Mouse (Mus musculus) spleen, postnatal 14 days (tissue): ENCODE measurements around the gene Arhgdia.
A peak's percentile ranks its signal among the peaks of the same experiment; 100 is the strongest.

Source experiments
- DNase-seq, 2 experiments: peaks; one replicate each; pipeline ENCODE4 v3.0.0; 2021 to 2022; ENCODE audit warnings: low spot score in 2 of 2

Gene Arhgdia

DNA sequence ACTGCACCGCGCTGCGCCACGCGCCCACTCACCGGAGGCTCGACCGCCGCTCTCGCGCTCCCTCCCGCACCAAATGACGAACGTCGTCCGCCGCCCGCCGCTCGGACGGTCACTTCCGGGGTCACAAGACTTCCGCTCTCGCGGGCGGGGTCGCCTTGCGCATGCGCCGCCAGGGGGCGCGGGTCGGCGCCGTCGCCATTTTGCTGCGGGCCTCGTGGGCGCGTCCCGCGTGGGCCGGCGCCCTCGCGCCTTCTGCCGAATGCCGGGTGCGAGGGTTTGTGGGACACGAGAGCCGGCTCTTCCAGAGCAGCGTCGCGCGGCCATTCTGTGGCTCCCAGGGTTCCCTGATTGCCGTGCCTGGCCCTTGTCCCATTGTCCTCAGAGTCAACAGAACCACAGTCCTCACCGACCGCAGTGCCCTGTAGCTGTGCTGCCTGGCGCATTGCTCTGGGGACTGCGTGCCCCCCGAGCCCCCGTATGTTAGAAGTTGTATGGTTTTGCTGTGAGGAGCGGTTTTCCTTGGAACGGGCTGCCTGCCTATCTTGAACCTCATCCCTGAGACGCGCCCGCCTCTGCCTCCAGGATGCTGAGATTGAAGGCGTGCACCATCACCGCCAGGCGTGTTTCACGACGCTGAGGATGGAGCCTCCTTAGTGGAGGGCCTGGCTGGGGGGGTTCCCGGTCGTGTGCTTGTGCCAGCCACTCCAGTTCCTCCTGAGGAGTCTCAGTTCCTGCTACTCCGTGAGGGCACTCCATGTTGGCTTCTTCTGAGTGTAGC is at the start of gene Arhgdia:
Arhgdia (minus strand) TSS at position 135 of the 778 bp plus-strand sequence.
- peak; percentile 79 to 82 for DNase-seq

DNA sequence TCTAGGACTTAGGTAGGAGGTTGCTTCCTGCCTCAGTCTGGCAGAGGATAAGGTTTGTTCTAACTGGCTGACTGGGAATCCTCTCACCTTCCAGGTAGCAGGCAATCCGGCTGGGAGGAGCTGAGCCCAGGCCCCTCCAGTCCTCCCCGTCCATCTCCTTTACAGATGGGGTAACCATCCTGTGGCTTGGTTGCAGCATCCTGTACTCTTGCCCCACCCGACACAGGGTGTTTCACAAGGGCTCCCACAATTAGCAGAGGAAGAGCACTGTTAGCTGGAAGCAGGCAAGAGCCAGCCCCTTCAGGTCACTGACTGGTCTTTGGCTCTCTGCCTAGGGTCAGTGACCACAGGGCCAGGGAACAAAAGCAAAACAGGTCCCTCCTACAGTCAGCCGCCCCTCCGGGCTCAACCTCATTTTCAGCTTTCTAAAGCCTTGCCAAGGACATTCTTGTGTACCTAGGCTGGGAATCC is 49.0 kb upstream of the Arhgdia start:
- peak in 1 of 2 experiments; percentile 46 for DNase-seq

DNA sequence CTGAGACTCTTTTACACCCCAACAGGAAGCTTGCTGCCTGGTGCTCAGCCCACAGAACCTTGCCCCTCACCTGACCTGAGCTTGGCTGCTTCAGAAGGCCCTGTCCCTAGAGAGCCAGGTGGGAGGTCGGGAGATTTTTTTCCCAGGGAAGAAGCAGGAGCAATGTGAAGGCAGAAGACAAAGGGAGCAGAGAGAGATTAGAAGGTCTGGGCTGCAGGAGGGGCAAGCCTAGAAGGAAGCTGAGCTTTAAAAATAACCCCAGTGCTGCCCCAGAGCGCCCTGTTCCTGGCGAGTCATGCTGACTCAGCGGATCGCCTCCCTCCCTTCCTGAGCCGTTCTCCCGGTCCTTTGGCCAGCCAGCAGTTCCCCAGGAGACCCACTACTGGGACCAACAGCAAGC is 48.5 kb upstream of the Arhgdia start:
- DNase-seq = peak; percentile 70 to 73

DNA sequence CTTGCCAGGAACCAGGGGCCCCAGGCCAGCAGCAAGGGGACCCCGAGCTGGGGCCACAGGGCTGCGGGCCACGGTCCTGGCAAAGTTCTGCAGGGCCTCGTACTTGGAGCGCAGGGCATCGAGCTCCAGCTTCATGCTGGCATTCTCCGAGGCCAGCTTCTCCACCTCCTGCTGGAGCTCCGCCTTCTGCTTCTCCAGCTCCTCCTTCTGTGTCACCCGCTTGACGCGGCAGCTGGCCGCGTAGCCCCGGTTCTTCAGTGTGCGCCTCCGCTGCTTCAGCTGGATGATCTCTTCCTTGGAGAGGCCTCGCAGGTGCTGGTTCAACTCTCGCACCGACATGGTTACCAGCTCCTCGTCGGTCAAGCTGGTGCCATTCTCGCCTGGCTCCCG is 47.9 kb upstream of the Arhgdia start:
- peak; percentile 60 to 68 for DNase-seq

DNA sequence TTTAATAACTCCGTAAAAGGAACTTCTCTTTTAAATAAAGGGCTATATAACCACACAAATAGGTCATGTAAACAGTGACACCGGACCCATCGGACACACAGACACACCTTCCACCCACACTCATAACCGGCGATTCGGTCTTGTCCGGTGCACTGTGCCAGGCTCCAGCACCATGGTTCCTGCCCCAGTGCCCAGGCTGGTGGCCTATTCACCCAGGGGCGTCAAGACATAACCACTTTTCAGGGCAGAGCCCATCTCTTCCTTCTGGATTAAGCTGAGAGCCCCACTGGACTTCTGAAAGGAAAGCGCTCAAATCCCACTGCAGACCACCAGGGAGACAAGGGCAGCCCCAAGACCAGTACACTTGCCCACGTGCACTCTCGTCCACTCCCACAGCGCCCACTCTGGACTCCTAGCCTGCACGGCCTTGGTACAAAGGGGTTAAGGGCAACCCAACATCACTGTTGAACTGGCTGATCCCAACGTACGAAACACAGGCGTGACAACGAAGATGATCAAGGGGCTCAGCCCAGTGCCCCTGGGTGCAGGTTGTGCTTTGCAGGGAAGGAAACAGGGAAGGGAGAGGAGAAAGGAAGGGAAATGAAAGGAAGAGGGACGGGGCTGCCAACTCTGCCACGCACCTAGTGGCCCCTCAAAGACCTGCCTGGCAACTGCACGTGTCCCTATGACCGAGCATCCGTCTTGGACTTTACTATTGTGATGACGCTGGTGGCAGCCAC is 47.3 kb upstream of the Arhgdia start:
- no peak for DNase-seq

DNA sequence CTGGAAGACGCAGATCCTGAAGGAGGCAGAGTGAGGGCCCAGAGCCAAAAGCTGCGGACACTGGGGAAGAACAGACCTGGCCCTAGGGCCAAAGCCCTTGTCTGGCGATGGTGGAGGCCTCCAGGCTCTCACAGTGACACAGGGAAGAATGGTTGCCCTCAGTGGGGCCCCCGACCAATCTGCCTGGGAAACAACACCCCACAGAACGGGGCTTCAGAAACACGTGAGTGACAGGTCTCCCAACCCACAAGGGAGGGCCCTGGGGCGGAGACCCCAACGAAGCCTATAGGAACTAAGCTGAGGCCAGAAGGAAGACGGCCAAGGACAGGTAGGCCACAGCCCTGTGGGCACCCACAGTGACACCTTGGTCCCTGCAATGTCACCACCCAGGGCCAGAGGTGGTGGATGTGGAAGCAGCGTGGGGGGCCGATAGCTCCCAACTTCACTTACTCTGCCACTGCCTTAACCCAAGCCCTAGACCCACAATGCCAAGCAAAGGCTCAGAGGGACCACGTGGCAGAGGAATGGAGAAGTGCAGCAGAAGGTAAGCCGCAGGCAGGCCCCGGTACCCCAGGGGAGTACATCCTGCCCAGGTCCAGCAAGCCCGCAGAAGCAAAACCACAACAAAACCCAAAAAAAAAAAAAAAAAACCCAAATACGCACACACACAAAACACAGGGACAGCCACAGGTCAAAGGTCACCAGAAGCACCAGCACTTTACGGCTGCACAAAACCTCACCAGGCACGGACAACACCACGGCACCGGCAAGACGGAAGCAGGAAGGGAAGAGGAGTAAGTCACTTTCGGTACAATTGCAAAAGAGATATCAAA is 46.3 kb upstream of the Arhgdia start:
- peak in 1 of 2 experiments; percentile 50 for DNase-seq

DNA sequence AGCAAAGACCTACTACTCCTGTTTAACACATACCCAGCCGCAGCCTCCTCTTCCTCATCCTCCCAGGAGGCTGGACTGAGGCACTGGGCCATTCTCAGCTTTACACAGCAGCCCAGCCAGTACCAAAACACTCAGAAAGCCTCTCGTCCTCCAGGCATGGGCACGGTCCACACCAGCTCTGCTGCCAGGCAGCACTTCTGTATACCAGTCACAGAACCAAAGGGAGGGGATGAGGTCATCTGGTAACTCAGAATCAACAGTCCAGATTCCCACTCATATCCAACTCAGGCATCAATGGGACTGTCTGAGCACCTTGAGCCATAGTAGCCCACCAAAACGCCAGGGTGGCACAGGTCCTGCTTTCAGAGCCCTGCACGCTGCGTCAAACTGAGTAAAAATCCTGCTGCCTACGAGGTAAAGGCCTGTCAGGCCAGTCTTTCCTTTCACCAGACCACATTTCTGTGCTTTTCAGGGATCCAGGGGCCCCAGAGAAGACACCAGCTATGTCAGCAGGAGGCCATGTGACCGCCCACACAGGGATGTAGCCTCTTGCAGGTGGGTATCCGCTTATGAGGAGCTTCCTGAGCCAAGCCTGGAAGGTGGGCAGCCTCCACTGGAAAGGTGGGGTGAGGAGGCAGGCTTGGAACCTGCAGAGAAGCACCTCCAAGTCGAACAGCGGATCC is 45.5 kb upstream of the Arhgdia start:
- DNase-seq = no peak

DNA sequence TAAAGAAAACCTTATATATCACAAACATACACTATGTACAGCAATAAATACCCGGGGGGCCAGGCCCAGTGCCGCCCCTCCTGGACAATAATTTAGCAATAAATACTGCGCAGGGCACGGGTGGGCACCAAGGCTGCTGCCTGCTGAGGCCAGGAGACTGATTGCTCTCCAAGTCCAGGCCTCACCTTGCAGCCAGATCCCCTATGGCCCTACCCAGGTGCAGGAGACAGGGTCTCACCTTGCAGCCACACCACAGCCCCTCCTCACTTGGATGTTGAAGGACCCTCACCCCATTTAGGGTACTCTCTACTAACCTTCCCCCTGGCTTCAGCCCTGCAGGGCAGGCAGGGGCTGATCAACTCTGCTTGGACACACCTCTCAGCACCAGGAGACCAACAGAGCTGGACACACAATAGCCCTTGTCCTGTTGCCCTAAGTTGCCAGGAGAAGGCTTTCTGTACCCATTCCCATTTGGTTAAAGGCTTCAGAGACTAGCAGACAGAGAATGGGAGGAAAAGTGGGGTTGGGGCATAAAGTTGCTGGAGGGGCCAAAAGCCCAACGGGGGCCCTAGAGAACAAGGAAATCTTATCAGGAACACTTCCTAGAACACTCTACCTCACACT is 43.8 kb upstream of the Arhgdia start, which contains the start of gene Sirt7:
Sirt7 (minus strand) TSS at position 89 of the 624 bp plus-strand sequence.
- no peak for DNase-seq

DNA sequence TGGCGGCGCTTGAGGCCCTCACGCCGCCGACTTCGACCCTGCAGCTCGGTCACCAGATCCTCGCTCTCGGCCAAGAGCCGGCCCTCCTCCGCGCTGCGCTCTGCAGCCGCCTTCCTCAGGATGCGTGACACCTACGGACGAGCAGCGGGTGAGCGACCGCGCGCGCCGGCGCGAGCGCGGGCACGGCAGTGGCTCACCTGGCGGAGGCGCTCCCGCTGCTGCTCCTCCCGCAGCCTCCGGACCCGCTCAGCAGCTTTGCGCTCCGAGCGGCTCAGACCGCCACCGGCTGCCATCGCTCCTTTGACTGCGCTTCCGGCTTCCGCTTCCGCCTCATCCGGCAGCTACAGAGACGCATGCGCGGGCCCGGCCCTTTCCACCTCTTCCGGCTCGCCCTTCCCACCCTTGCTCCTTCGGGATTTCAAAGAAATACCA is 43.3 kb upstream of the Arhgdia start:
- peak; percentile 74 to 78 for DNase-seq

DNA sequence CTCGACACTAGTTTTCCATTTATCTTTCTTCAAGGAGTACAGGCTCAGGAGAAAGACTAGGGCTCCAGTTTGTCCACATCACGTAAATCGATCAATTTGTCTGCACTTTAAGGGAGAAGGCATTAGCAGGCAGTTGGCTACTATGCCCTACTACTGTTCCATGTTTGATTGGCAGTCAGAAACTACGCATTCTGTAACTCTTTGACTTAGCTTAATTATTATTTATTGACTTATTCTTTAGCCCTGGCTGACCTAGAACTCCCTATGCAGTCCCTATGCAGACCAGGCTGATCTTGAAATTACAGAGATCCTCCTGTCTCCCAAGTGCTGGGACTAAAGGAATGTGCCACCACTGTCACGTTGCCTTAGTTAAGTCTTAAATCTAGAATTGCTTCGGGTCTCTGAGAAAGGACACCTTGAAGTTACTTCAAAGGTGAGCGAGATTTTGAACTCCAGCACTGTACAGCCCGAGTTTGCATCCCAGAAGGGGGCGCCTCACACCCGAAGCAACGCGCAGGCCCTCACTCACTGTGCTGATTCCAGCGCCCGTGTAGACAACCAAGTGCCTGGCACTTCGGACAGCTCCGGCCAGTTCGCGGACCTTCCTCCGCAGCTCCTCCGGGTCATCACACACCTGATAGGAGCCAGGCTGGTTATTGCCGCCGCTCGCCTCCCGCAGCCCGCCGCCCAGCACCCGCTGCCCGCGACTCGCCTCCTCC is 42.7 kb upstream of the Arhgdia start:
- peak; percentile 71 to 77 for DNase-seq

DNA sequence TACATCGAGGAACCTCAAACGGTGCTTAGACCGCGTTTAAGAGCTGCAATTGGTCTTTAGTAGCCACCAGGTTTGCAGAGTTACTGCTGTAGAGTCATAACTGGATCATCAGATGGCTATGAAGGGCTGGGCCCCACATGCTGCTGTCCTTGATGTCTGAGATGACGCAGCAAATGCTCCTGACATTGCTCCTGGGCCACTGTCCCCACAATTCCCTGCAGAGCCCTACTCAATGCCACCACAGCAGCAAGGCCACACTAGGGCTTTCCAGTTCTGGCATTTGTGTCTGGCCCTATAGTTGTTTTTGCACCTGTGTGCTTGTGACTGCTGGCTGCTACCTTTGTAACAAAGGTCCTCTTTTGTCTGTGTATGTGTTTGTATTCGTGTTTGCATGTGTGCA is 41.4 kb upstream of the Arhgdia start:
- DNase-seq = no peak

DNA sequence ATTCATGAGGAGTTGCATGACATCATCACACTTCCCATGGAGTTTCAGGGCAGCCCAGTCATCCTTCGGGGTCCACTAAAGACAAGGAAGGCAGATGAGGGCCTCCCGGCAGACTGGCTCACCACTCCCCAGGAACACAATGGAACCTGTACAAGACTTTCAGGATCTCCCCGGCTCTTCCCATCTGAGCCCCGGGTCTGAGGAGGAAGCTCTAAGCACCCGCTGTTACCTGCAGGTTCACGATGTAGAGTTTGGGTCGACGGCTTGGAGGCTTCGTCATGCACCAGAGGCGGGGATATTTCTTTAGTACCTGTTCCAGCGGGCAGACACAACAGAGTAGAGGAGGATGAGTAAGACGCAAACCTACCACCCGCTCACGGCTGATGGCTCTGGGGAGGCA is 38.8 kb upstream of the Arhgdia start:
- DNase-seq = no peak

DNA sequence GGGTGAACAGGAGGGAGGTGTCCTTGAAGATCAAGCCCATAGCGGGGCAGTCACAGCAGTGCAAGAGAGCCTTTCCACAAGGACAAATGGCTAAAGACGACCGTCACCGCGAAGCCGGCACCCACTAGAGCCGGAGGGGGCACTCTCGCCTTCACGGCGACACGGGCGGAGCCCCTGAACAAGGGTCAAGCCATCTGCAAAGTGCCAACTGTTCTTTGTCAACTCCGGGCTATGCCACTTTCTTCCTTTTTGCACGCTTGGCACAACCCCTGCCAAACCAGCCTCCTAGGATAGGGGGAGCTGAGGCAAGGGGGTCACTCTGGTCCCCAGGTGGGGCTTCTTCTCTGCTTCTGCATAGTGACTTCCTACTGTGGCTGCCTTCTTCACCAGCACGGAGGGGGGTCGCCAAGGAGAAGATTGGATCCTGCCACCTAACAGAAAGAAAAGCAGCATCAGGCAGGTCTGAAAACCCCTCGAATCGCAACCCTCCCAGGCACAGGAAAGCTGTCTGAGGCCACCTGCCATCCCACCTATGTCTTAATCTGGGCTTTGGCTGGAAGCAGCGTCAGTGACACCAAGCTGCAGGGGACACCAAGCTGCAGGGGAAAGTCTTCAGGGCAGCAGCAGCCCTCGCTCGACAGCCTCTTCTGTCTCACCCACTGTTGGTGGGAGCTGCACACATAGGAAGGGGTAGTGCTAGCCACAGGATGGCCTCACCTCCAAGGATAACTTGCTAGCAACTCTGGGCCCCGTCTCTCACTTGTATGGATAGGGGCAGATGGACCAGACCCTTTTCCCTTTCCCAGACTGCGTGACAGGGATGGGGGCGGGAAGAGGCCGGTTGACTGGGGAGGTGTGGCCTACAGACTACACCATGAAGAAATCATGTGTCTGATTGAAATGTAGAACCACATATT is 37.5 kb upstream of the Arhgdia start:
- no peak for DNase-seq

DNA sequence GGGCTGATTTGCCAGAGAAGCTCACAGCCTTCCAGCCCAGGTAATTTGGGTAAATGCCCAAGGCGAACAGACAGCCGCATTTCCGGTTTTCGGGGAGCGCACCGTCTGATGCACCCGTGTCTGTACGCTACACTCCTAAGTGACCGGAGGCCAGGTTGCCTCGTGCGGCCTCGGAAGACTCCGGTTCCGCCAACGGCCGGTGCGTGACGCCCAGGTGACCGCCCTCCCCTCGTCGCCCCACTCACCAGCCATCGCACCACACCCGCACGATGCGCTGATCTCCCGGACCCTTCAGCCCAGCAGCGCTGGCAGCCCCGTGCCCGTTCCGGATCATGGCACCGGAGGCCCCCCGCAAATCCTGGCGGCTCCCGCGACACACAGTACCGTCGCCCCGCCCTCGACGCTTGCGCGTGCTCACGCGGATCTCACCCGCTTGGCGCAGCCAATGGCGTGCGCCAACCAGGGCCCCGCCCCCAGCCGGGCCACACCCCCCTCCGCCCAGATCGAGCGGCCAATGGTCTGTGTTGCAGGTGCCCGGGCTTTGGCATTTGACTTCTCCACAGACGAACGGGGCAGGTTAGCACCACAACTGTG is 36.2 kb upstream of the Arhgdia start, which contains the start of gene Pcyt2:
Pcyt2 (minus strand) TSS at position 418 of the 594 bp plus-strand sequence.
- peak; percentile 91 to 94 for DNase-seq

DNA sequence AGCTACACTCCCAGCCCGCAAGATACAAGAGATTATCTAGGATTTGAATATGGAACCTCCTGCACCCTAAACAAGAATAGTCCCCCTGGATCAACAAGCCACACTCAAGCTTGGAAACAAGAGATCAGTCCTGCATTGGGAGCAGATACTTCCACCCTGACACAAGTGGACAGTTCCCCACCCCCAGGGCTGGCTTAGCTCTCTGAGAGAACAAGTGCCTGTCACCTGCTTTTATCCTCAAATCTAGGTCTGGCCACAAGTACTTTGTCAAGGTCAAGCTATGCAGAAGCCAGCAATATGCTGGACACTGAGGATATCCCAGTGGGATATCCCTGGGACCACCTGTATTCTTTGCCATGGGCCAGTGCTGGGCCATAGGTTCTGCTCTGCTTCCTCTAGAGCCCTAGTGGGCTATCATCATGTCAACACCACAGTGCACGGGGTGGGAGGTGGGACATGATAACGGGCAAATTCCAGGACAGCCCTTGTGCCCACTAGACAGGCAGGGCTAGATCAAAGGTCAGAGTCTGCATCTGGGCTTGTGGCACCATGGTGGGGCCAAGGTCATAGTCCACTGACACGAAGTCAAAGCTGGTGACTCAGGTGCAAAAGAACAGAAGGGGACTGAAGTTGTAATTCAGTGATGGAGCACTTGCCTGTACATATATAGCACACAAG is 35.3 kb upstream of the Arhgdia start:
- no peak for DNase-seq

DNA sequence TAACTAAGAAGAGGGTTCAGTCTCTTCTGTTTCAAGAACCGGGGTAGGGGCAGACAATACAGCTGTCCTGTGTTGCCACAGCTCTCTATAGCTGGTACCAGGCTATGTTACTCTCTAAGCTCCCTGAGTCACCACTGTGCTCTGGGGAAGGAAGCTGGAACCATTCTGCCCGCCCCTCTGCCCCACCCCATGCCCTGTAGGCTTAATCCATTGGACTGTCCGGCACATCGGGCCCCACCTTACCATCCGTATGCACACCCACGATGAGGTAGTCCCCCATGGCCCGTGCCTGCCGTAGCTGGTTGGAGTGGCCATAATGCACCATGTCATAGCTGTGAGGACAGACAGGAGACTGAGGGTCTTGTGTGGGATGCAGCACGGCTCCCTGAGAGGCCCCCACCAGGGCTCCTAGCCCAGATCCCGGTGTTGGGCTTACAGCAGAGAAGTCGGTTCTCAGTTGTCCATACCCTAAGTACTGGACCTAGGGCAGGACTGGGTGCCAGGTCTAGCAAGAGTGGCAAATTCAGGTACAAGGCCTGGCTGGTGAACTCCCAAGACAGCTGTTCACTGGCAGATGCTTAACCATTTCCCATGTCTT is 34.3 kb upstream of the Arhgdia start:
- DNase-seq = no peak

DNA sequence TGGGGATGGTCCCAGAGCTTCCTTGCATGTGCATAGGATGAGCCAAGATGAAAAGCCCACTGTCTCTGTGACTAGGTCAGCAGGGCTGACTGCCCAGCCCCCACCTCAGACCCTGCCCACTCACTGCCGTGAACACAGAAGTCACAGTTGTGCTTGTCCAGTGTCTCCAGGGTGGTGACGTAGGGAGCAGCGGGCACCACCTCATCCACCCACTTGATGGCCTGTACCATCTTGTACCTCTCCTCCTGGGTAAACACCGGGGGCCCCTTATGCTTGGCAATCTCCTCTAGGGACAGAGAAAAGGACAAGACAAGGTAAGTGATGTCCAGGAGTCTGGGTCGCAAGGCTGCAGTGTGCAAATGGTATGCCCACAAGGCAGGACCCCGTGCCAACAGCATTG is 33.7 kb upstream of the Arhgdia start:
- no peak for DNase-seq

DNA sequence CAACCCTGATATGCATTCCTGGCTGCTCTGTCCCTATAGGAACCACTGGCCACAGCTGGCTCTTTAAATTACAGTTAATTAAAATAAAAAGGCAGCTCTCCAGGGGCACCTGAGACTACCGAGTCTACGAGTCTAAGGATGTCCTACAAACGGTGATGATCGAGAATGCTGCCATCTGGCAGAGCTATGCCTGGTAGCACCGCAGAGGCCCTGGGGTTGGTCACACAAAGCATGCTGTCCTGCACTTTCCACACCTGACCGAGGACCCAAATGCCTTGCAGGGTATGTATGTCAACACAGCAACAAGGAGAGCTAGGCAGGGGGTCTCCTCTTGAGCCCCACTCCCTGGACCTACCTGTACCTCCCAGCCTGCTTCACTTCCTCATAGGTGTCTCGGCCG is 32.6 kb upstream of the Arhgdia start:
- DNase-seq = no peak
